Mouse (Mus musculus) C2C12 (cell line): ENCODE results near the gene Sobp. TPM values are rescaled to one million over a fixed set of nuclear protein-coding genes. Genes with fewer than 3 reads are reported as not detected.

Experiments used
- H3K27me3 ChIP-seq: one replicate; pipeline ENCODE4 v1.6.1; 2011; ENCODE audit not compliant: control insufficient read depth, insufficient read depth, insufficient read length
- H3K36me3 ChIP-seq: one replicate; pipeline ENCODE4 v1.6.1; 2011; ENCODE audit not compliant: control insufficient read depth, insufficient read depth
- H3K4me3 ChIP-seq: one replicate; pipeline ENCODE4 v1.5.1; 2011; ENCODE audit warnings: mild to moderate bottlenecking, control low read depth; ENCODE audit not compliant: poor library complexity, insufficient read depth, severe bottlenecking
- H3K79me2 ChIP-seq: one replicate; pipeline ENCODE4 v1.6.1; 2011; ENCODE audit not compliant: control insufficient read depth, insufficient read depth
- H3K79me3 ChIP-seq: one replicate; pipeline ENCODE4 v1.6.1; 2011; ENCODE audit warnings: low read depth, control low read depth
- H3ac ChIP-seq: one replicate; pipeline ENCODE3; 2011; ENCODE audit warnings: low read depth; ENCODE audit not compliant: control insufficient read depth, insufficient read length
- CEBPB ChIP-seq: IDR thresholded peaks from one replicate; pipeline ENCODE4 v1.6.1; 2011; ENCODE audit warnings: low read depth, mild to moderate bottlenecking, control low read depth, moderate library complexity
- CTCF ChIP-seq: IDR thresholded peaks from one replicate; pipeline ENCODE4 v1.5.1; 2011; ENCODE audit not compliant: control insufficient read depth, insufficient read depth, insufficient read length
- FOSL1 ChIP-seq: IDR thresholded peaks from one replicate; pipeline ENCODE4 v1.8.0; 2011; ENCODE audit warnings: mild to moderate bottlenecking, low read length; ENCODE audit not compliant: poor library complexity, insufficient read depth, severe bottlenecking
- MAX ChIP-seq: IDR thresholded peaks from one replicate; pipeline ENCODE4 v1.6.1; 2011; ENCODE audit warnings: mild to moderate bottlenecking, control low read depth
- MYOD1 ChIP-seq: IDR thresholded peaks from one replicate; pipeline ENCODE4 v1.6.1; 2011; ENCODE audit warnings: low read depth; ENCODE audit not compliant: control insufficient read depth, insufficient read length
- MYOG ChIP-seq: IDR thresholded peaks from one replicate; pipeline ENCODE4 v1.6.1; 2011; ENCODE audit not compliant: control insufficient read depth, insufficient read length; ENCODE audit errors: extremely low read depth
- USF1 ChIP-seq: IDR thresholded peaks from one replicate; pipeline ENCODE4 v1.6.1; 2011; ENCODE audit warnings: low read depth, mild to moderate bottlenecking, control low read depth, moderate library complexity
- polyA plus RNA-seq: library from polyadenylated mRNA; unstranded; fragments of >200 nt; fragmentation: generic; extraction: Trizol; gene quantifications from one replicate; pipeline ENCODE4 v1.2.1, GENCODE M21; 2012; ENCODE audit warnings: missing spikeins

Sobp gene
- polyA plus RNA-seq, 1 experiment, result 1.2 TPM

- no peak for TF ChIP-seq MYOG
- TF ChIP-seq MAX, result peak; percentile 37
- peak; percentile 23 for TF ChIP-seq CTCF
- H3K79me2 ChIP-seq, result no peaks in the 10 kb centered on the region
- H3K4me3 ChIP-seq, result no peak overlapping the region
- no peak overlapping the region for H3ac ChIP-seq
- no peaks in the 10 kb centered on the region for H3K79me3 ChIP-seq
- H3K27me3 ChIP-seq, result no peaks in the 10 kb centered on the region
- no peaks in the 10 kb centered on the region for H3K36me3 ChIP-seq
Measured at GRCm38 (mm10) chr10:42989910-42990309, 184.4 kb downstream of the Sobp start.

GRCm38 (mm10) chr10:42988627-42989026 is 185.7 kb downstream of the Sobp start:
- no peaks in the 10 kb centered on the region for H3K36me3 ChIP-seq
- H3K79me2 ChIP-seq, result no peaks in the 10 kb centered on the region
- no peaks in the 10 kb centered on the region for H3K79me3 ChIP-seq
- H3ac ChIP-seq, result no peak overlapping the region
- TF ChIP-seq MYOG (no peak), FOSL1 (no peak), CEBPB (no peak), USF1 (peak; percentile 99), MAX (peak; percentile 89), MYOD1 (no peak), CTCF (no peak)
- no peak overlapping the region for H3K4me3 ChIP-seq
- H3K27me3 ChIP-seq, result no peaks in the 10 kb centered on the region

GRCm38 (mm10) chr10:42987594-42988052 is 186.7 kb downstream of the Sobp start:
- TF ChIP-seq FOSL1 (no peak), USF1 (no peak), CTCF (peak; percentile 51), CEBPB (no peak), MAX (no peak), MYOG (no peak), MYOD1 (peak; percentile 58)
- Histone ChIP-seq H3ac (no peak overlapping the region), H3K27me3 (no peaks in the 10 kb centered on the region), H3K79me3 (no peaks in the 10 kb centered on the region), H3K79me2 (no peaks in the 10 kb centered on the region), H3K36me3 (no peaks in the 10 kb centered on the region), H3K4me3 (no peak overlapping the region)

GRCm38 (mm10) chr10:42984886-42985285 is 189.4 kb downstream of the Sobp start:
- no peaks in the 10 kb centered on the region for H3K36me3 ChIP-seq
- TF ChIP-seq USF1, result no peak
- no peak for TF ChIP-seq CTCF
- no peak for TF ChIP-seq MAX
- no peak for TF ChIP-seq CEBPB
- H3K4me3 ChIP-seq, result no peak overlapping the region
- H3ac ChIP-seq, result no peak overlapping the region
- H3K79me3 ChIP-seq, result no peaks in the 10 kb centered on the region
- no peaks in the 10 kb centered on the region for H3K79me2 ChIP-seq
- no peaks in the 10 kb centered on the region for H3K27me3 ChIP-seq

GRCm38 (mm10) chr10:42980999-42981757 is 193.2 kb downstream of the Sobp start:
- no peaks in the 10 kb centered on the region for H3K79me2 ChIP-seq
- no peaks in the 10 kb centered on the region for H3K27me3 ChIP-seq
- TF ChIP-seq CTCF (no peak), FOSL1 (no peak), MAX (no peak), USF1 (no peak), CEBPB (no peak), MYOD1 (no peak), MYOG (no peak)
- H3ac ChIP-seq, result no peak overlapping the region
- no peak overlapping the region for H3K4me3 ChIP-seq
- no peaks in the 10 kb centered on the region for H3K79me3 ChIP-seq
- no peaks in the 10 kb centered on the region for H3K36me3 ChIP-seq

- Histone ChIP-seq H3K36me3 (no peaks in the 10 kb centered on the region), H3K79me3 (no peaks in the 10 kb centered on the region), H3K4me3 (no peak overlapping the region), H3ac (no peak overlapping the region), H3K79me2 (no peaks in the 10 kb centered on the region), H3K27me3 (no peaks in the 10 kb centered on the region)
- no peak for TF ChIP-seq MAX
- no peak for TF ChIP-seq CEBPB
- no peak for TF ChIP-seq MYOD1
- no peak for TF ChIP-seq USF1
- no peak for TF ChIP-seq FOSL1
- no peak for TF ChIP-seq MYOG
- TF ChIP-seq CTCF, result no peak
Measured at GRCm38 (mm10) chr10:42978346-42978745, 196.0 kb downstream of the Sobp start.
